Mouse (Mus musculus) ES-Bruce4 (cell line): ENCODE results near the gene Tbcd. TPM values are rescaled to one million over a fixed set of nuclear protein-coding genes. Genes with fewer than 3 reads are reported as not detected.

Source experiments
- H3K27ac ChIP-seq: 2 replicates; pipeline ENCODE4 v1.5.1; 2012; ENCODE audit warnings: low read length, inconsistent platforms; ENCODE audit not compliant: insufficient read depth
- H3K27me3 ChIP-seq: 2 replicates; pipeline ENCODE4 v1.6.1; 2012; ENCODE audit warnings: mild to moderate bottlenecking, low read length, inconsistent platforms; ENCODE audit not compliant: control insufficient read depth, poor library complexity, insufficient read depth, severe bottlenecking
- H3K36me3 ChIP-seq: 2 replicates; pipeline ENCODE4 v1.6.1; 2012; ENCODE audit warnings: inconsistent platforms, mild to moderate bottlenecking, low read length, moderate library complexity; ENCODE audit not compliant: control insufficient read depth, poor library complexity, insufficient read depth, severe bottlenecking
- H3K4me1 ChIP-seq: one replicate; pipeline ENCODE4 v1.8.1; 2011; ENCODE audit warnings: low read length; ENCODE audit not compliant: control insufficient read depth, insufficient read depth
- H3K4me3 ChIP-seq: 2 replicates; pipeline ENCODE4 v1.5.1; 2011; ENCODE audit warnings: low read depth, mild to moderate bottlenecking, low read length
- H3K9ac ChIP-seq: 2 replicates; pipeline ENCODE4 v1.6.1; 2012; ENCODE audit warnings: low read depth, mild to moderate bottlenecking, inconsistent platforms; ENCODE audit not compliant: poor library complexity, severe bottlenecking
- H3K9me3 ChIP-seq: replicated peaks from 2 replicates; pipeline ENCODE4 v1.6.1; 2012; ENCODE audit warnings: mild to moderate bottlenecking, low read length, inconsistent platforms; ENCODE audit not compliant: control insufficient read depth, poor library complexity, insufficient read depth, severe bottlenecking
- CTCF ChIP-seq: IDR thresholded peaks from one replicate; pipeline ENCODE4 v1.8.1; 2011; ENCODE audit warnings: low read depth, low read length
- EP300 ChIP-seq: IDR thresholded peaks from 2 replicates; pipeline ENCODE4 v1.6.1; 2011; ENCODE audit warnings: low read depth, low read length; ENCODE audit not compliant: insufficient read depth
- POLR2A ChIP-seq: IDR thresholded peaks from one replicate; pipeline ENCODE4 v1.8.1; 2011; ENCODE audit warnings: low read length; ENCODE audit not compliant: insufficient read depth
- polyA plus RNA-seq: library from polyadenylated mRNA; stranded (reverse); fragments of >200 nt; gene quantifications from 2 replicates; pipeline ENCODE4 v1.2.4, GENCODE M21; 2011; ENCODE audit warnings: low read depth; ENCODE audit not compliant: missing spikeins, insufficient read depth, insufficient read length

Tbcd gene
- polyA plus RNA-seq: 43.0 and 49.7 TPM in 2 replicates

DNA sequence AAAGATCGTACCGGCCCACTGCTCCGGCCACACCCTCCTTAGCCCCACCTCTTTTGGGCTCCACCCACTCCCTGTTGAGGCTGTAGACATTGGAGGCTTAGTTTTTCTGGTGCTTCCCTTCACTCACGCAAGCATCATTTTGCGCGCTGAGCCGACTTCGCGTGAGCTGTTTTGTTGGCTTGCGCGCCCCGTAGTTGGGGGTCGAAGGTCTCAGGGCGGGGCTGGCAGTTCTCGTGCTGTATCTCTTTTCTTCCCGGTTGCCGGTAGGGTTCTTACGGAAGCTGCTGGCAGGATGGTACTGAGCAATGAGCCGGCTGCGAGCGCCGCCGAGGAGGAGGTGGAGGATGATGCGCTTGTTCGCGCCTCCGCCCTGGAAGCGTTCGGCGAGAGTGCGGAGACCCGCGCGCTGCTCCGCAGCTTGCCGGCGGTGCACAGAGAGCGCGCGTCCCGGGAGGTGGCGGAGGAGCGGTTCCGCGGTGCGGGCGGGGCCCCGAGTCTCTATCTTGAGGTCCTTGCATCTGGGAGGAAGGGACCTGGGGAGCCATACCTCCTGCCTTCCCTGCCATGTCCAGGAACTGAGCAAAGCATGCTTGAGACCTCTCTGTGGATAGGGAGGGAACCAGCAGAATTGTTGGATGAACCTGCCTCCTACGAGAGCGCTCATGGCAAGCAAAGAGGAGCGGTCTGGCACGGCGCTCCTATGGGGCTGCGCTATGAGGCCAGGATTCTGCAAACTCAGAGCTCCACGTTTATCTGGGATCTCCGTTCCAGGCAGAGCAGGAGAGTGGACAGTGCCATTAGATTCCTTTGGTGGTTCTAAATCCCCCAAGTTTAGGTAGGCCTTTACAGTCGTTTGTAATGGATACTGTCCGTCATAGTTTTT is at the start of gene Tbcd:
TSS of gene Tbcd (plus strand) at position 197 of the 883 bp plus-strand sequence.
- H3K4me1 ChIP-seq: no peaks in the 10 kb centered on the region
- H3K9ac ChIP-seq: peak within 1 kb of the TSS; percentile 82
- no peaks in the 10 kb centered on the region for H3K9me3 ChIP-seq
- H3K27me3 ChIP-seq: no peaks in the 10 kb centered on the region
- H3K4me3 ChIP-seq: peak within 1 kb of the TSS; percentile 96
- no peaks in the 10 kb centered on the region for H3K36me3 ChIP-seq
- H3K27ac ChIP-seq: no peak within 1 kb of the TSS
- TF ChIP-seq POLR2A (peak; percentile 37), EP300 (peak; percentile 81), CTCF (no peak)

DNA sequence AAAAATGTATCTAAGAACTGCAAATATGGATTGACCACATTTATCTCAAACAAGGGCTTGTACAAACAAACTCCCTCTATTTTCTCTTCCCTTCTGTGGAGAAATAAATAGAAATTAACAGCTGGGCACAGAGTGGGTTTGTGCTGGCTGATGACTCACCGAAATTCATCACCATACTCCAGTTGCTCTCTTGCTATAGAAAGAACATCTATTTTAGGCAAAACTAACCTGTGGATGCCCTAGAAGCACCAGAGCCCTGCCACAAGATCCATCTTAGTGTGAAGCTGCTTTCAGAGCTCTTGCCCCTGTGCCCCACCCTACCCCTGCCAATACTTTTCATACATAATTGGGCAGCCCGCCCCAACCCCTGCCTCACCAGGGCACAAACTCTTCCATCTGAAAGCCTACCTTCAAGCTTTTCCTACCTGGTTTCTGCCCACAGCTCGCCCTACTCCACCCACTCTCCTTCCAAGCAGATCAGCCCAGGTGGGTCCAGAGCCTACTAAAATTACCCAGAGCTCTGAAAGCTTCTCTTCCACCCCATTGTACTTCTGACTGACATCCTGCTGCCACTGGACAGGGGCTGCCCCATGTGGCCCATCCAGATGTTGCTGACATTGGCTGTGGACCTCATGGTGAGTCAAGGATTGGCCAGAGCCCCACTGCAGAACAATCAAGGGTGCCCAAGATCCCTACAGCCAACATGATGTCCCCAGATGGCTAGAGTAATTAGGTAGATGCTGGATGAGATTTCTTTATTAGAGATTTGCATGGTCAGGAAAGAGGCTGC is 44.2 kb upstream of the Tbcd start:
- Histone ChIP-seq H3K36me3 (no peaks in the 10 kb centered on the region), H3K27ac (no peak overlapping the region), H3K27me3 (no peaks in the 10 kb centered on the region), H3K9me3 (no peaks in the 10 kb centered on the region), H3K9ac (no peak overlapping the region), H3K4me3 (no peak overlapping the region), H3K4me1 (no peaks in the 10 kb centered on the region)
- TF ChIP-seq CTCF: no peak
- no peak for TF ChIP-seq EP300
- TF ChIP-seq POLR2A: no peak

DNA sequence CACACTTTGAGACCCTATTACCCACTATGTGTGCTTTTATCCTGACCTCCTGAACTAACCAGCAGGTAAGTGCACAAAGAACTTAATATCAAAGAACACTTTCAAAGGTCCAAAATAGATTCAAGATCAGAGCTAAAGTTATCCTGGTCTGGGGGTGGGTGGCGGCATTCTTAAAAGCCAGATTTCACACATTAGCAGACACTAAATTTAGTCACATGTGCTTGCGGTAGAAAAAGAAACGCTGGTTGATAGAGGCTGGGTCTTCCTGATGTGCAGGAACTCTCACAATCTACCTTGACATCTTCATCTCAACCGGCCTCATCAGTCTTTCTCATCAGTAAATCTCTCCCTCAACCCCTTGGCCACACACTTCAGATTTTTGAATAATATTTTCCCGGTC is 37.0 kb upstream of the Tbcd start:
- no peak overlapping the region for H3K27ac ChIP-seq
- no peak overlapping the region for H3K9ac ChIP-seq
- H3K4me3 ChIP-seq: no peak overlapping the region
- no peaks in the 10 kb centered on the region for H3K4me1 ChIP-seq
- H3K27me3 ChIP-seq: no peaks in the 10 kb centered on the region
- no peaks in the 10 kb centered on the region for H3K9me3 ChIP-seq
- TF ChIP-seq POLR2A (no peak), EP300 (no peak), CTCF (no peak)
- H3K36me3 ChIP-seq: no peaks in the 10 kb centered on the region

DNA sequence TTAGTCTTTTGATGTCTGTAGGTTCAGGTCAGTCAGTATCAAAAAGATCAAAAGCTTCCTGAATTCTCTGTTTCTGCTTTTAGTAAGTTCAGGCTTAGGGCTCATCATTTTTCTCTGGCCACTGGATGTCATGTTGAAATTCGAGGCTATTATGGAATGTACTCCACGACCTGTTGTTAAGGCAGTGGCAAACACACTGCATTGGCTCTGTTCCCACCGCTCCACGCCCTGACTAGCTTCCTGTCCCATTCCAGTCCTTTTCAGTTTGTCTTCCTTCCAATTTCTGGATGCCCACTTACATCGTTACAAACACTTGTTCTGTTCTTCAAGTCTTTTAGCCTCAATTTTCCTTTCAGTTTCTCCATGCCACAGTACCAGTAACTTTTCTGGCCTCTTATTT is 36.4 kb upstream of the Tbcd start:
- Histone ChIP-seq H3K4me3 (no peak overlapping the region), H3K36me3 (no peaks in the 10 kb centered on the region), H3K9ac (no peak overlapping the region), H3K27ac (no peak overlapping the region), H3K27me3 (no peaks in the 10 kb centered on the region), H3K9me3 (no peaks in the 10 kb centered on the region), H3K4me1 (no peaks in the 10 kb centered on the region)
- TF ChIP-seq CTCF (no peak), EP300 (no peak), POLR2A (no peak)

DNA sequence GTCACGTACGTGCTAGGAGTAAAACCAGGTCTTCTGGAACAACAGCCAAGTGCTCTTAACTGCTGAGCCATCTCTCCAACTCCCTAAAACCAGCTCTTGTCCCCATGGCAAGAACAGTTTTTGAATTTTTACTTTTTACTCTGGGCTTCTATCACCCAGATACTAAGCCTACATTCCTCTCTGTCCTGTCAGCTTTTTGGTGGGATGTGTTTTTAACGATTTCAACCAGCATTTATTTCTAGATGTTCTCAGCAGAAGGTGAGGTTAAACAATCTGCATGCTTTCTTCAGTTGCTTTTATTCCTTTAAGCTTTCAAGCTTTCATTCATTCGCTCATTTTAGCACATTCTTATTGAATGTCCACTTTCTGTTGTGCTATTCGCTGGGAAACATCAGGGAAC is 33.8 kb upstream of the Tbcd start:
- TF ChIP-seq EP300 (no peak), POLR2A (no peak), CTCF (no peak)
- Histone ChIP-seq H3K36me3 (no peaks in the 10 kb centered on the region), H3K27ac (no peak overlapping the region), H3K27me3 (no peaks in the 10 kb centered on the region), H3K9me3 (no peaks in the 10 kb centered on the region), H3K9ac (no peak overlapping the region), H3K4me1 (no peaks in the 10 kb centered on the region), H3K4me3 (no peak overlapping the region)
